Mouse (Mus musculus) ES-Bruce4 (cell line): ENCODE measurements at regions not wholly inside any gene's neighbourhood (a gene's known extent, or its start where the extent isn't known, plus 50 kb on each side); places are given as distances from the start of the nearest gene placed in this dataset.

ENCODE experiments used
- CTCF ChIP-seq: IDR thresholded peaks from one replicate; pipeline ENCODE4 v1.8.1; 2011; ENCODE audit warnings: low read depth, low read length
- EP300 ChIP-seq: IDR thresholded peaks from 2 replicates; pipeline ENCODE4 v1.6.1; 2011; ENCODE audit warnings: low read depth, low read length; ENCODE audit not compliant: insufficient read depth
- POLR2A ChIP-seq: IDR thresholded peaks from one replicate; pipeline ENCODE4 v1.8.1; 2011; ENCODE audit warnings: low read length; ENCODE audit not compliant: insufficient read depth

- no peak for TF ChIP-seq CTCF
- TF ChIP-seq POLR2A = no peak
- TF ChIP-seq EP300 = no peak
These were observed 186.6 kb upstream of the Zpld1 start for GRCm38 (mm10) chr16:55484391-55484790.
